11 mouse cellular contexts compared by ENCODE assay signal in genomic region chr9:58310043-58310660, GRCm38 (mm10). TPM values are rescaled to one million over a fixed set of nuclear protein-coding genes. Genes with fewer than 3 reads are reported as not detected.
DNase-seq lines count a peak whose midpoint lies in the region; ATAC-seq and TF ChIP-seq lines count a peak whose summit lies in the region.
"Had no signal": no experiment of that assay in that cellular context is flagged by ENCODE, and none has a peak within 500 bp of the region (broad histone marks: within the 10 kb centered on the region; RNA-seq: fewer than 3 reads in every experiment).

No protein-coding gene starts in this region.

- no peaks in the 10 kb centered on the region for H3K9me3 ChIP-seq in heart, embryonic 14.5 days (ENCODE audit: control insufficient read depth, low read length)
- no peaks in the 10 kb centered on the region for H3K9me3 ChIP-seq in liver, postnatal 0 days (ENCODE audit: low read length)
- H3K9me3 ChIP-seq: G1E; hindbrain, embryonic 15.5 days had no signal

- no peak for TF ChIP-seq EP300 in liver, postnatal 0 days (IDR thresholded peaks at IDR 0.05; ENCODE audit: low read depth)

- H3K4me1 ChIP-seq in liver, adult 2 months (ENCODE audit: control insufficient read depth, insufficient read depth, low read length): 0 out of 2 replicates have a peak, but pooled peaks cover 1% of the 10 kb centered on the region
- H3K4me1 ChIP-seq in heart, embryonic 14.5 days (ENCODE audit: control insufficient read depth in 2 of 2, insufficient read depth in 2 of 2, low read length in 2 of 2): peaks cover 60 to 86% of the 10 kb centered on the region in 2 experiments
- H3K4me1 ChIP-seq in liver, postnatal 0 days (ENCODE audit: insufficient read depth): no peaks in the 10 kb centered on the region; the same call in 1 of the 2 replicates

- H3K9ac ChIP-seq in liver, adult 2 months (ENCODE audit: low read depth, low read length): no peak overlapping the region
- peak overlapping the region; percentile 22; the same call in 1 of the 2 replicates for H3K9ac ChIP-seq in heart, embryonic 14.5 days (ENCODE audit: low read length)
- H3K9ac ChIP-seq in liver, postnatal 0 days (replicated peaks): no peak overlapping the region
- H3K9ac ChIP-seq: hindbrain, embryonic 15.5 days had no signal

- H3K4me3 ChIP-seq in liver, adult 2 months (ENCODE audit: insufficient read depth, low read depth, low read length): no peak overlapping the region
- H3K4me3 ChIP-seq in heart, embryonic 14.5 days (ENCODE audit: control insufficient read depth in 1 of 2, insufficient read depth in 1 of 2, low read depth in 1 of 2, low read length in 2 of 2): peak overlapping the region; percentile 3 to 13; a peak in 2 of 4 replicates
- H3K4me3 ChIP-seq in liver, postnatal 0 days (ENCODE audit: low read depth, low read length): no peak overlapping the region
- H3K4me3 ChIP-seq: hindbrain, embryonic 15.5 days had no signal

- no peak overlapping the region for H3K27ac ChIP-seq in liver, adult 2 months (replicated peaks; ENCODE audit: insufficient read depth, low read depth, low read length)
- H3K27ac ChIP-seq in heart, embryonic 14.5 days (replicated peaks in 1 of 2; ENCODE audit: control insufficient read depth in 1 of 2, insufficient read depth in 1 of 2, low read depth in 2 of 2, low read length in 2 of 2): peak overlapping the region in 1 of 2 experiments; percentile 77; a peak in 2 of 4 replicates
- H3K27ac ChIP-seq in liver, postnatal 0 days (ENCODE audit: low read depth): no peak overlapping the region
- H3K27ac ChIP-seq: hindbrain, embryonic 15.5 days had no signal

- WGBS in liver, adult 2 months: 76% methylated on average over 14 of the region's 14 CpGs
- 65% methylated on average over 13 of the region's 14 CpGs for WGBS in heart, embryonic 14.5 days
- WGBS in liver, postnatal 0 days (ENCODE audit: insufficient replicate concordance): 75% methylated on average over 14 of the region's 14 CpGs

- H3K79me2 ChIP-seq in liver, adult 2 months (ENCODE audit: control insufficient read depth, insufficient read depth, low read length): no peaks in the 10 kb centered on the region

- peak overlapping the region; percentile 91 for H3K4me2 ChIP-seq in heart, embryonic 14.5 days (ENCODE audit: low read length)
- no peak overlapping the region for H3K4me2 ChIP-seq in liver, postnatal 0 days (ENCODE audit: low read depth, low read length)
- H3K4me2 ChIP-seq: hindbrain, embryonic 15.5 days had no signal

- TF ChIP-seq CTCF in liver, adult 2 months (IDR thresholded peaks at IDR 0.05; ENCODE audit: low read depth, low read length): no peak
- no peak for TF ChIP-seq CTCF in liver, postnatal 0 days (IDR thresholded peaks at IDR 0.05; ENCODE audit: low read depth)

- peak; percentile 14 for DNase-seq in liver, adult 2 months (ENCODE audit: extremely low read depth, low read depth, low spot score)
- no peak for DNase-seq in liver
- DNase-seq in kidney, postnatal 36 days: peak; percentile 31 to 38
- no peak for DNase-seq in liver, postnatal 0 days
- DNase-seq in cerebellum, adult 9-11 months: no peak
- DNase-seq: cerebellum, adult 11 months had no signal

- no peak for ATAC-seq in heart, embryonic 14.5 days (ENCODE audit: insufficient number of reproducible peaks, insufficient read depth, low FRiP score, low read depth)
- no peak for ATAC-seq in megakaryocyte progenitor cell, adult 5-6 weeks (replicated peaks; ENCODE audit: poor library complexity)
- ATAC-seq in liver, postnatal 0 days: no peak
- ATAC-seq in frontal cortex, adult (ENCODE audit: low TSS enrichment): no peak

- H3K27me3 ChIP-seq in liver, adult 2 months (ENCODE audit: control insufficient read depth, insufficient read depth, low read length): peaks cover 17% of the 10 kb centered on the region
- 0 out of 2 replicates have a peak, but pooled peaks cover 4% of the 10 kb centered on the region for H3K27me3 ChIP-seq in heart, embryonic 14.5 days (ENCODE audit: control insufficient read depth, insufficient read depth, low read length)
- H3K27me3 ChIP-seq in liver, postnatal 0 days (ENCODE audit: insufficient read depth, low read length): peaks cover 28% of the 10 kb centered on the region

- H3K36me3 ChIP-seq in liver, adult 2 months (ENCODE audit: control insufficient read depth, insufficient read depth, low read length): no peaks in the 10 kb centered on the region
- H3K36me3 ChIP-seq in heart, embryonic 14.5 days (ENCODE audit: control insufficient read depth, insufficient read depth, low read length): 0 out of 2 replicates have a peak, but pooled peaks cover under 1% of the 10 kb centered on the region
- no peaks in the 10 kb centered on the region for H3K36me3 ChIP-seq in liver, postnatal 0 days (replicated peaks; ENCODE audit: insufficient read depth, low read length)
- H3K36me3 ChIP-seq: G1E; hindbrain, embryonic 15.5 days had no signal

- no peak for TF ChIP-seq POLR2A in liver, adult 2 months (IDR thresholded peaks at IDR 0.05; ENCODE audit: extremely low read depth, insufficient read depth, low read length)

RNA-seq across cellular contexts. Expression of gene Loxl1, which starts 2.8 kb away (rescaled TPM):
- total RNA-seq in liver, adult 2 months (2014; rRNA removed): 0.74 and 1.0 TPM in 2 replicates
- polyA plus RNA-seq in liver, adult 2 months (2012; rRNA removed): 2.2 TPM in 2 replicates
- 46.8 and 53.6 TPM in 2 replicates for polyA plus RNA-seq in heart, embryonic 14.5 days (2014; fragmentation: Nextera tagmentation; extraction: Ambion mirVana)
- total RNA-seq in megakaryocyte progenitor cell, adult 5-6 weeks (2015): not detected in 2 replicates
- total RNA-seq in megakaryocyte progenitor cell, adult 5-6 weeks (2017): not detected in 2 replicates
- 2.8 and 3.1 TPM in 2 replicates for polyA plus RNA-seq in liver, postnatal 0 days (2015; fragmentation: Nextera tagmentation; extraction: Ambion mirVana)
- total RNA-seq: G1E had no signal
- polyA plus RNA-seq: G1E had no signal

RNA-seq across cellular contexts. Expression of gene Stoml1, which starts 57.2 kb away (rescaled TPM):
- 5.4 and 5.8 TPM in 2 replicates for total RNA-seq in liver, adult 2 months (2014; rRNA removed)
- 7.8 and 8.1 TPM in 2 replicates for polyA plus RNA-seq in liver, adult 2 months (2012; rRNA removed)
- 22.7 and 25.6 TPM in 2 replicates for polyA plus RNA-seq in heart, embryonic 14.5 days (2014; fragmentation: Nextera tagmentation; extraction: Ambion mirVana)
- total RNA-seq in megakaryocyte progenitor cell, adult 5-6 weeks (2015): 1.9 and 6.7 TPM in 2 replicates
- total RNA-seq in megakaryocyte progenitor cell, adult 5-6 weeks (2017): 7.3 and 7.9 TPM in 2 replicates
- 5.6 and 6.7 TPM in 2 replicates for polyA plus RNA-seq in liver, postnatal 0 days (2015; fragmentation: Nextera tagmentation; extraction: Ambion mirVana)

Comparison
In these comparisons a context has a peak if more than half of its experiments do, and no peak if none do; other contexts are left out.
1. DNase-seq: peak in liver, adult 2 months (single experiment) and kidney, postnatal 36 days (2 of 2); none in liver (single experiment), liver, postnatal 0 days (single experiment) and cerebellum, adult 9-11 months (single experiment).
2. H3K4me3 ChIP-seq: peak in heart, embryonic 14.5 days (2 of 2); none in liver, adult 2 months (single experiment) and liver, postnatal 0 days (single experiment).
3. RNA of gene Loxl1, which starts 2.8 kb away (polyA plus RNA-seq): 46.8 to 53.6 TPM in heart, embryonic 14.5 days; 2.8 to 3.1 TPM in liver, postnatal 0 days and 2.2 TPM in liver, adult 2 months; every median in the first group is over 10 times any median in the second.